Mouse (Mus musculus): ENCODE results near the gene Nfe2l1.

The Nfe2l1 gene

DNA sequence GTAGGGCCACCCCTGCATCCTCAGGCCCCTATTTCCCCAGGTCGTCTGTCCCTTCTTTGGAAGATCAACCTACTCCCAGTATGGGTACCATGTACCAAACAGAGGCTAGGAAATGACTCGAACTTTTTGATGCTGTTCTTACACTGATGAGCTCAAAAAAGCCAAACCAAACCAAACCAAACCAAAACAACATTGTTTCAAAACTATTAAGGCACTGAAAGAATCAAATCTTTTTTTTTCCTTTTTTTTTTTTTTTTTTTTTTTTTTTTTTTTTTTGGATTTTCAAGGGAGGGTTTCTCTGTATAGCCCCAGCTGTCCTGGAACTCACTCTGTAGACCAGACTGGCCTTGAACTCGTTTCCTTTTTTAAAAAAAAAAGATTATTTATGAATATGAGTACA is 13.9 kb upstream of the Nfe2l1 start:
- DNase-seq (ENCODE audit: low spot score), result no peak

DNA sequence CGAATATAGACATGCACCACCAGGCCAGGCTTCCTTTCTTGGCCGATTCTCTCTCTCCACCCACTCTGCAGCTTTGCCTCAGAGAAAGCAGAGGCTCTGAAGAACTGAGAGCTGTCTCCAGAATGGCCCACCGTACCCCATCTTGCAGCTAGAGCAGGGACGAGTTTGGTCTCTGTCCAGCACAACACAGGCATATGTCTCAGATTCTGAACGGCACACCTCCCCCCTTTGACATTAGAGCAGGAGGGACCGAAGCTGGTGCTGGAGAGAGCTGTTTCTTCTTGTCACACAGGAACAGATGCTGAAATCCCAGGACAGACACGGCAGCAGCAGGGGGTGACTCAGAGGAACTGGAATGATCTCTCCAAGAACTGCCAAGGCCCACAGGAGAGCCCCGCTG is 10.5 kb upstream of the Nfe2l1 start:
- DNase-seq (ENCODE audit: low spot score), result no peak

DNA sequence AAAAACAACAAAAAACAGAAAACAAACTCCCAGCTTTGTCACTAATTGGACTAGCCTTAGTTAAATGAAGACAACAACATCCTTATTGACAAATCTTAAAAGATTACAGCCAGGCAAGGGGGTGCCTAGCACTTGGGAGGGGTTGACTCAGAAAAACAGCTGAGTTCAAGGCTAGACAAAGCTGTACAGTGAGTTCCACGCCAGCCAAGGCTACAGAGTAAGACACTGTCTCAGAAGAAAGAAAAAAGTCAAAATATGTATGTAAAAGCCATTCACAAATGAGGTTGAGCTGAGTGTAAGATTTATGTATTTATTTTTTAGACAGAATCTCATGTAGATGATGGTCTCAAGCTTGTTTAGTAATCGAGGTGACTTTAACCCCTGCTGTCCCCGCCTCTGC is 10.1 kb upstream of the Nfe2l1 start:
- no peak for DNase-seq (ENCODE audit: low spot score)

DNA sequence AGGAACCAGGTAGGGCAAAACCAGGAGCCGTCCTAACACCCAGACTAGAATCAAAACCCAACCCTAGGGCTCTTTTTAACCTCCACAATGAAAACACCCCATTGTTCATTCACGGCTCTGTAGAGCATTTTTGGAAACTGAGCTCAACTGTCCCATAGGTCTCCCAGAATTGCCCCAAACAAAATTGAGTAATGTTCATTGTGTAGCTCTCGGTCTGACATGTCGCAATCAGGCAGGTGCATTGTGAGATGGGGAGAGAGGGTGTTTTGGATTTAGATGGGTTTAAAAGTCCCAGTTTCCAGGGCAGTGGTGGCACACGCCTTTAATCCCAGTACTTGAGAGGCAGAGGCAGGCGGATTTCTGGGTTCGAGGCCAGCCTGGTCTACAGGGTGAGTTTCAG is 9.7 kb upstream of the Nfe2l1 start:
- DNase-seq (ENCODE audit: low spot score), result no peak

DNA sequence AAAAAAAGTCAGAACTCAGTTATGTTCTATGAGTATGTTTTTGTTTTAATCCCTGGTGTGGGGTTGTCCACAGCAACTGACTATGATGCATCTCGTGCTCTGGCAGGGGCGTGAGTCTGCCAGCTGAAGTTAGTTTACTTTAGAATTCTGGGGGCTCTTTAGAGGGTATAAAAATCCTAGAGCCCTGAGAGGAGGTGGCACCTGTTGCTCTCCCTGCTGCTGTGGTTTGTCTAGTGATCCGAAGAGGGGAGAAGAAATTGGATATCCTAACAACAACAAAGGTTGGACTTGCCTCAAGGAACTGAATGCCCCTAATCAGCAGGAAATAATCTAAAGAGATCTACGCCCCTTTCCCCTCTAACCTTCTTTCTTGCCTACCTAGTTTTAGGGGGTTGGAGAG is 8.6 kb upstream of the Nfe2l1 start:
- no peak for DNase-seq (ENCODE audit: low spot score)

DNA sequence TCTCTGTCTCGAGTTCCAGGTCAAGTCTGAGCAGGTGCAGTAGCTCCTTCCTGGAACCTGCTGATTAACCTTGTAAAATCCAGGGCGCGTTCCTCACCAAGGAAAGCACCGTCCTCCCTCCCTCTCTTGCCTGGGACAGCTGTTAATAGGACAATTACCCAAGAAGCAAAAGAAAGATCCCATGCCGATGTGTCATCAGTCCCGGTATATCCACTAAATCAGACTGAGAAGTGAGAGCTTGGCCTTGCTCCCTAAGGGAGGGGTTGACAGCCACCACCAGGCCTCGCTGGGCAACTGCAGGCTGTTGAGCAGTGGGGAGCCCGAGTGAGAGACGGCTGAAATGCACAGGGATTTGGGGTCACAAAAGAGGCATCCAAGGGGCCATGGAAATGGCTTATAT is 7.5 kb upstream of the Nfe2l1 start:
- DNase-seq (ENCODE audit: low spot score), result no peak

DNA sequence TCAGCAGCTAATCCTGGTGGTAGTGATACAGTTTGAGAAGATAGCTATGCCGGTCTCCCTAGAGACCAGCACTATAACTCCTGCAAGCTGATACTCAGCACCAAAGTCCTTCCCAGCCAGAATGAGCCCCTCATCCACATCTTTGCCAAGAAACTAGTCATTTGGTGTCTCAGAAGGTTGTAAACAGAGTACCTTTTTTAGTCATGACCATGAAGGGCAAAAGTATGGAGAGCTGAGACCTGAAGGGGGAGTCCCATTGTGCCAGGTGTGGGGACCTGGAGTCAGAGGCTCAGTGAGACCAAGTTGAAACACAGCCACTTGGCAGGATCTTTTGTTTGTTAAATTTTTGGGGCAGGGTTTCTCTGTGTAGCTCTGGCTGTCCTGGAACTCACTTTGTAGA is 4.4 kb upstream of the Nfe2l1 start:
- no peak for DNase-seq (ENCODE audit: low spot score)

DNA sequence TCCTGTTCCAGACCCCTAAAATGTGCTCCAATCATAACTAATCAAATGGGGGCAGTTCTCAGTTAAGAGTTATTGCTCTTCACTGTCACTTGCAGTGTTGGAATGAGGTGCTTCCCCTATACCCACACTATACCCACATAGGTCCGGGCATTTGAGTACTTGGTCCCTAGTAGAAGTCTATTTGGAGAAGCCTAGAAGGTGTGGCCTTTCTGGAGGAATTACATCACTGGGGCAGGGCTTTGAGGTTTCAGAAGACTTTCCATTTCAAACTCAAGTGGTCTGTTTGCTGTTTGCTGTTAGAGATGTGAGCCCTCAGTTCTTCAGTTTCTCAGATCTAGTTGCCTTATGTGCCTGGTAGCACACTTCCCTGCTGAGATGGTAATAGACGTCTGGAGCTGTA is 3.2 kb upstream of the Nfe2l1 start:
- DNase-seq (ENCODE audit: low spot score), result no peak

DNA sequence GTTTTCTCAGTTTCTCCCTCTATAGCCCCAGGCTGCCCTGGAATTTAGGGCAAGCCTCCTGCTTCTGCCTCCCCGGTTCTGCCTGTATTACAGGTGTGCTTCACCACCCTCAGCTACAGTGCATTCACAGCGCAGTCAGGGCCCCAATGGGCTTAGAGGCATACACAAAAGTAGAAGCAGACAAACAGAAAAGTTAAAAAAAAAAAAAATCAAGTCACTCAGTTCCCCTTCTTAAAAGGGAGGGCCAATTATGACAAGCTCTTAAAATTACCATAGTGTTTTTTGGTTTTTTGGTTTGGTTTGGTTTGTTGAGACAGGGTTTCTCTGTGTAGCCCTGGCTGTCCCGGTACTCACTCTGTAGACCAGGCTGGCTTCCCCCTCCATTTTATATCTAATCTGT is 2.8 kb upstream of the Nfe2l1 start:
- DNase-seq (ENCODE audit: low spot score), result no peak

DNA sequence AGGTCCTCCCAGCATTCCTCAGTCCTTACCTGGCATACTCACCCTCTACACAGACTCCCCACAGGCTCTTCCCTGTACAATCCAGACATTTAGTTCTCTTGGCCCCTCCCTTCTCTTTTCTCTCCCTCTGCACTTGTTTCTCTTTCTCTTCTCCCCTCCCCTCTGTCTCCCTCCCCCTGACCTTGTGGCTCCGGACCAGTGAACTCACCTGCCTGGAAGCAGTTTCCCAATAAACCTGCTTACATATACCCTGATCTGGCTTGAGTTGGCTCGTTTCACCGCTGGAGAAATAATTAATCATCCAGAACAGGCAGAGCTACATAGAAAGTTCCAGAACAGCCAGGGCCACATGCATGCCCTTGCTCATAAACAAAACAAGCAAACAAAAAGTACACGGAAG is 1.7 kb upstream of the Nfe2l1 start:
- DNase-seq (ENCODE audit: low spot score), result no peak

DNA sequence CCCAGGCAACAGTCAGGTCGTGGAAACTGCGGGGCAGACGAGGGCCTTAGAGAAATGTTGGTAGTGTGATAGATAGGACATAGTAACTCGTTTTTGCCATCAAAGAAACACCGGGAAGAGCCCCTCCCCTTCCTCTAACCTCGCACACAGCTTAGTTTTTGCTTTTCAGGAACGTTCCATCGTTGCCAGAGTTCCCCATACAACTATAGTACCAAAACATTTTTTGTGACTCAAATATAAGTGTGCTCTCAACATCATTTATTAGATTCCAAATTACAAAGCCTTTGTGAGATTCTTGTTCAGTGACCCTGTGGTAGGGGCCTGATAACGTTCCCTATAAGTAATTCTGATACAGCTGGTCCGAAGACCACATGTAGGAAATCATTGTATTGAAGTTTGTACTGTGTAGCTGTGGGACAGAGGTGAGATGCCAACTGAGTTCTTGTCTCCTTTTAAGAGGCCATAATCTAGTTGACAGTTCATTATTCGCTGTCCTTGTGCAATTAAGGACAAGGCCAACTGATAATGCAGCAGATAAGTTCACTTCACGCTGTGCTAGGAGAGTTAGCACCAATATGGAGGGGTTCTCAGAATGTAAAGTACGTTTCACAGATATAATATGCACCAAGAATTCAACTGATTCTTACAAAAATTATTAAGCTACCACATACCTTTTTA is 910 bp upstream of the Nfe2l1 start:
- DNase-seq (ENCODE audit: low spot score), result no peak

DNA sequence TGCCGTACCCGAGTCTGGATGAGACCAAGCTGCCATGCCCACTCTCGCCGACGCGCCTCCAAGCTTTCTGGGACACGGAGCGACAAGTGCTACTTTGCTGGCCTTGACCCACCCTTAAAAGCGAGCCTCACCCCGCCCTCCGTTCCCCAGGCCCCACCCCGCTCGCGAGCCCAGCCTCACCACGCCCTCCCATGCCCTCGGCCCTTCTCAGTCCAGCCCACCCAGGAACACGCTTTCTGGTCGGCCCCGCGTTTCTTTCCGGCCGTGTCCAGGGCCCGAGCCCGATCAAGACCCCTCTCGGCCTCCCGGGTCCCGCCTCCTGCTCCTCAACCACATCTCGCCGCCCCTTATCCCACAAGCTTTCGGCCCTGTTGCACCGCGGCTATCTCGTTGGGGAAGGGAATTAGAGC is 360 bp downstream of the Nfe2l1 start:
- peak; percentile 93 for DNase-seq (ENCODE audit: low spot score)

DNA sequence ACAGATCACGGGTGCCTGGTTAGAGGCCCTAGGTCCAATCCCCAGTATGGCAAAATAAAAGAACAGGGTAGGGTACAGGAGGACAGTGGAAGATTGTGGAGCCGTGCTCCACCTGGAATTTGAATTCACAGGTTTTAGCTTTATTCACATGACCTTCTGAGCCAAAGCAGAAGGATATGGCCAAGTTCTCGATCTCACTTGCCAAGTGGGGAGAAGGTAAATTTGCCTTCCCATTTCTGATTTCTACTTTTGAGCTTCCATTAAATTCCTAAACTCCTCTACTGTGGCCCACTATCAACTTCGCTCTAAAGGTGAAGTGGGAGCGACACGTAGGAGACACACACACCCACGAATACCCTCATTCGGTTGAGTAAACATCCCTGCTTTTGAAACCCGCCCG is 887 bp downstream of the Nfe2l1 start:
- no peak for DNase-seq (ENCODE audit: low spot score)

DNA sequence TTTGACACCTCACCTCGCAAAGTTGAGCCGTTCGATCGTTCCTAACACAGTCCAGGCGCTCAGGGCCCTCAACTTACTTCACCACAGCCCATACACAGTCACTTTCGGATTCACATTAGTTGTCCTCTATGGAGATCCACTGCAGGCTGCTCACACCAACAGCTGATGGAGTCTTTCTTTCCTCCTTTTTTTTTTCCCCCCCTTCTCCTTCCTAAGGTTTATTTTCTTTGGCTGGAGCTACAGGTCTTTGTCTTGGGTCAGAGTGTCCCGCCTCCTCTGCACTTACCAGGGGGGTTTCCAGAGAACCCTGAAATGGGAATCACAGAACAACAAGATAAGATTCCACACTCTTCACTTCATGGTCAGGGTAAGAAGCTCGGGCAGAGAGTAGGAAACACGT is 1.9 kb downstream of the Nfe2l1 start:
- no peak for DNase-seq (ENCODE audit: low spot score)

DNA sequence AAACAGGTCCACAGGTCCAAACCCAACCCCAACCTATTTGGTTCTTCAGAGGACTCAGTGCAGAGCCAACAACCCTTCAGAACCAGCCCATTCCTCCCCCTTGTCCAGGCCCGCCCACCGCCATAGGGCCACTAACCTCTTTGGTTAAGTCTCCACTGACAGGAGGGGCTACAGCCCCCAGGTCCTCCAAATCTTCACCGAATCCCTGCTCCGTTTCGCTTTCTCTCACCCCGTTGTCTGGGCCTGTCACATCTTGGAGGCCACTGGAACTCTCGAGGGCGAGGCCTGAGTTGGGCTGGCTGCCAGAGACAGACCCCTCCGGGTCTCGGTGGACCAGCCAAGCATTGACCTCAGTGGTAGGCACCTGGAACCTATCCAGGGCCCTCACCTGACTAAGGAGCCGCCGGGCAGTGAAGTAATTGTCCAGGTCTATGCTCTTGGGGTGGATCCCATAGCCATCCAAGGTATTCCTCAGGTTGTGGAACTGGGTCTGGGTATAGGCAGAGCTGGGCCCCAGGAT is 2.6 kb downstream of the Nfe2l1 start:
- no peak for DNase-seq (ENCODE audit: low spot score)

DNA sequence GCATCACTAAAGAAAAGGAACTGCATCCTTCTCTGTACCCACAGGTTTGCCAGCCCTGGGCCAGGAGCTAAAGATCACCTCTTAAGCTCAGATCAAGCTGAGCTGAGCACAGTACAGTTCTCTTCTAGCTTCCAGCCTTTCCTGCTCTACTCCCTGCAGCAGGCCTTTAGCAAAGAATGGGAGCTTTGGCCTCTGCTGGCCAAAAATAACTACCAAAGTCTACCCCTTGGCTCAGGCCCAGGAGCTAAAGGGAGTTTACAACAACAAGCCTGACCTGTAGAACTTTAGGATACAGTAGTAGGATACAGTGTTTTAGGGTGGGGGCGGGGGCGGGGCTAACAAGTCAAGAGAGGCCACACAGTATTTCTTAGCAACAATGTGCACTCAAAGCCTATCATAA is 3.3 kb downstream of the Nfe2l1 start:
- DNase-seq (ENCODE audit: low spot score), result no peak

DNA sequence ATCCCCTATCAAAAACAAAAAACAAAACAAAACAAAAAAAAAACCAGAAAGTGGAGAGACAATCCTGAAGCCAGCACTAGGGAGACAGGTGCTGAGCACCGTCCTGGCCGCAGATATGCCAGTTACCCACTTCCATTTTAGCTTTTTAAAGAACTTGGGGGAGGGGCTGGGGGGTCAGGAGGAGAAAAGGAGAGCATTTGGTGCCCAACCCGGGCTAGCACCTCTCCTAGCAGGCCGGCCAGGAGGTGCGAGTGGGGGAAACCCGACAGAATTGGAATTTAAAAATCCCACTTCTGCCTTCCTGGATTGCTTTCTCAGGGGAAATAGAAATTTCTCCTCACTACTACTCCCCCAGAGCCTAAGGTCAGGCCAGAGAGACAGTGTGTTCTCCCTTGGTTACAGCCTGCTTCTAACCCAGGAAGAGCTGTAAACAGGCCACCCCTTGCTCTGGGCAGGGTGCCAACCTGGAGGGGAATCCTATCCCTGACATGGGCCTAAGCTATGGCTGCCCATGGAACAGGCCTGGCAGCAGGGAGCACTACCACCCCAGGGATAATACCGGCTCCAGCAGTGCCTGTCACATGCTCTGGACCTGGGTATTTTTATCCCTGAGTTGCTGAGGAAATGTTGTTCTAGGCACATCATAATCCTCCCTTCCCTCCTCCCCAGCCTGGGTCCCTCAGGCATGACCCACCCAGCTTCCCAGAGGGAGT is 4.8 kb downstream of the Nfe2l1 start:
- DNase-seq (ENCODE audit: low spot score), result peak; percentile 79

DNA sequence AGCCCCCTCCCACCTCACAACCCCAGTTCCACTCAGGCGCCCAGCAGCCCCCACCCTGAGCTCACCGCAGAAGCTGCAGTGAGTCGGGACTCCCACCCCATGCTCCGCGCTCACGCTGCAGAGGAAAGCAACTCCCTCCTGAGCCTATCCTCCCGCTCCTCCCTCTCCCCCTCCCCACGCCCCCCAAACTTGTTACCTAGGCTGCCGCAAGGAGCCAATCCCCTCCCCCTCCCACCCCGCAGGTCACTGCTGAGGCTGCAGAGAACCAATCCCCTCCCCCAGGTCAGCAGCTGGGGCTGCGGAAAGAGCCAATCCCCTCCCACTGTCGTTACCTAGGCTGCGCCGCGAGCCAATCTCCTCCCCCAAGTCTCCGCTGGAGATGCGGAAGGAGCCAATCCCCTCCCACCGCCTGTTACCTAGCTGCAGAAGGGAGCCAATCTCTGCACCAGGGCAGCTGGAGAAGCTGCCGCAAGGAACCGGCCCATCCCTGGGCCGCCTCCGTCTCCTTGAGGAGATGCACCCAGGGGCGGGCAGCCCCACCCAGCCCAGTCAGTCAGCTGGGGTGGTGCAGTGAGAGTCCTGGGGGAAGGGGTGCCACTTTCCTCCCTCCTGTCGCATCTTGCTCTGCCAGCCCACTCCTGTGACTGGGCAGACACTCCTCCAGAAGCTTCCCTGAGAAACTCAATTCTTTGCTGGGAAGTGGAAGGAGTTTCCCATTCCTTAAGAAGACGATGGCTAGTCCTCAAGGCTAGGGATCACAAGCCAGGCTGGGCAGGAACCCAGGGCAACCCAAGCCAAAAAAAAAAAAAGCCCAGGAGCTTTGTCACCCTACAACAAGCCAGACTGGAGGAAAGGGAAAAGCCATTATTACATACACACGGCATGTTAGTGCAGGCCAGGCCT is 5.6 kb downstream of the Nfe2l1 start:
- peak; percentile 88 for DNase-seq (ENCODE audit: low spot score)

DNA sequence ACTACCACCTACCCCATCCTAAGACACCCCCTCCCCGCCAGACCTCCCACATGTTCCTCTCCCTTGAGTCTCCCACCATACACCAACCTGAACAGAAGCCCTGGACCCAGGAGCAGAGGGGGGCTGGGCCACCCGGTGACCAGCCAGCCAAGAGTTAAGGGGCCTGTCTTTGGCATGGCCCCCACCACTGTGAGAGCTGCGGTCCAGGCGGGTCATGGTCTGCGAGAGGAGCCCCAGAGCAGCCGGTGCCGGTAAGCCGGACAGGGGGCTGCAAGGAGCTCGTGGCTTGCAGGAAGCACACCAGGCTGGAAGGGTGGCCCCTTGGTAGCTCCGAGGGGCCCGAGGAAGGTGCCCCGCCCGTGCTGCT is 6.3 kb downstream of the Nfe2l1 start:
- DNase-seq (ENCODE audit: low spot score), result no peak

DNA sequence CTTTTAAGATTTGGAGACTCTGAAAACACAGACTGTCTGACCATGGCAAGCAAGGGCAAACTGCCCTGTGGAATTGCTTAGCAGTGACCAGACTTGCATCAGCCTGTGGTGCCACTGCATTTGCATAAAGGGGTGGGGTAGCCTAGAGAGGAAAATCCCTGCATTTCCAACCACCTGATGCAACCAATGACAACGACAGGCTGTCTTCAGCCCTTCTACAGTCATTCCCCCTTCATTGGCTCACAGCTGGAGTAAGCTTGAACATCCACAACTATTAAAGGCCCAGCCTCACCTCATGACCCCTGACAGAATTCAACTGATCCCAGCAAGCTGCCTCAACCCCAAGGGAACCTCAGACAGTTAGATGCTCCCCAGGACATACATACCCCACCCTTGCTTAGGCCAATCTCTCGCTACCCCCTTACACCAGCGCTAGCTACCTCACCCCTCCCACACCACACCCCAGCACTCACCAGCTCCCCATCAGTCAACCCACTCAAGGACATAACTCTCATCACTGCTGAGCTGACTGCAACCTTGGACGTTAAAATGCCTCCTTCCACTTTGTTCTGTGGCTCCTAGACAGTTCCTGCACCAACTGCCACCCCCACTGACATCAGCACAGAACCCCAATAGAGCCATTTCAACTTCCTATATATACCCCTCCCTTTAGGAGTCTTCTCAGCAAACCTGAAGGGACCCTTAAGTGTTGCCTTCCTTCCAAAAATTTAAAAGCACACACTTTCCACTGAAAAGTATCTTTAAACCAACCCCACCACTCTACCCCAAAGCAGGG is 6.9 kb downstream of the Nfe2l1 start:
- DNase-seq (ENCODE audit: low spot score), result no peak

DNA sequence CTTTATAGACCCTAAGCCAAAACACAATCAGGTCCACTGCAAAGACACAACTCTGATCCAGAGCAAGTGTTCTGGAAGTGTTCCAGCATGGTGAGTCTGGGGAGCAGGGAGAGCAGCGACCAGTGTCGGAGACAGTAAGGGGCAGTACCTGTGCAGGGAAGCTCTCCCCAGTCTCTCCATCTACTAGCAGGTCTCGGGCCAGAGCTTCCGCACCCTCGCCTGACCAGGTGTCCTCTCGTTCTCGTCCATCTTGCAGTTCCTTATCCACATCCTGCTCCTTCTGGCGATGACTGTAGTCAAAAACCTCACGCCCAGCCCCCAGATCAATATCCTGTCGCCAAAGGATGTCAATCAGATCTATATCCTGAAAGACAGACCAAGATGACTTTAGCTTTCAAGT is 7.8 kb downstream of the Nfe2l1 start:
- DNase-seq (ENCODE audit: low spot score), result no peak

DNA sequence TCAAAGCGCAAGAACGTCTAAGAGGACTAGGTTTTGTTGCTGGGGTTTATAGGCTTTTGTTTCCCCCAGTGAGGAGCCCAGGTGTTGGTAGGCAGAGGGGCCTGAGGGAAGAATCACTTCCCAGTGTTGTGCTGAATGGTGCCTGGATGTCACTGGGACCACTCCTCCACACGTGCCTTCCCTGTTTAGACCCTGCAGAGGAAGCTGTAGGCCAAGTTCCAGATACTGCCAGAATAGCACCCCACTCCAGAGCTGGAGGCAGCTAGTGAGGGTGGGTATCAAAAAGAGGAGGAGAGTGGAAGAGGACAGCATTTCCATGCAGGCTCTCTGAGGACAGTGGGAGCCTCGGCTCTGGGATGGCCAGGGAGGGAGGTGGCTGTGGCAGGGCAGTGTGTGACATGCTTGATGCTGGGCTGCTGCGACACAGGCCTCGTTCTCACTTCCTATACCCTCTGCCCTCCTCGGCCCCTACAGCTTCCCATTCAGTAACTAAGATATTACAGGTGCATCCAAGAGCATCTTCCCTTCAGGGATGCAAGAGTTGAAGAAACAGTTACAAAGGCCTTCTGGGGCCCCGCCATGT is 11.5 kb downstream of the Nfe2l1 start:
- DNase-seq (ENCODE audit: low spot score), result no peak

All from urinary bladder, postnatal 14 days (tissue).